ENCODE assay signal across 19 mouse cellular contexts in genomic region chr9:107309171-107309570, GRCm38 (mm10). TPM values are rescaled to one million over a fixed set of nuclear protein-coding genes. Genes with fewer than 3 reads are reported as not detected.
A peak's percentile ranks its signal among the peaks of the same experiment; 100 is the strongest.
DNase-seq lines count a peak whose midpoint lies in the region; ATAC-seq and TF ChIP-seq lines count a peak whose summit lies in the region.
"Had no signal": no experiment of that assay in that cellular context is flagged by ENCODE, and none has a peak within 500 bp of the region (broad histone marks: within the 10 kb centered on the region; RNA-seq: fewer than 3 reads in every experiment).

No protein-coding gene starts in this region.

- 77% methylated on average over 9 of the region's 9 CpGs for WGBS in heart, adult 2 months
- 56% methylated on average over 9 of the region's 9 CpGs for WGBS in heart, postnatal 0 days
- 68% methylated on average over 9 of the region's 9 CpGs for WGBS in heart, embryonic 11.5 days (ENCODE audit: insufficient replicate concordance)
- 66% methylated on average over 9 of the region's 9 CpGs for WGBS in intestine, embryonic 16.5 days

- ATAC-seq in heart, postnatal 0 days (ENCODE audit: insufficient read depth, low read depth), result no peak
- no peak for ATAC-seq in heart, embryonic 11.5 days (replicated peaks; ENCODE audit: insufficient number of reproducible peaks, low FRiP score, low TSS enrichment)
- ATAC-seq in intestine, embryonic 16.5 days, result no peak
- ATAC-seq: activated CD4-positive, CD25-positive, alpha-beta regulatory T cell, adult 4 months; forebrain, embryonic 15.5 days; intestine, embryonic 15.5 days; liver, postnatal 0 days had no signal

- no peak for DNase-seq in heart, adult 2 months
- DNase-seq in heart, adult 18-20 months, result no peak
- DNase-seq in heart, postnatal 0 days (ENCODE audit: low spot score), result no peak
- peak; percentile 43 for DNase-seq in CD4-positive helper T cell, adult 2 months (ENCODE audit: low read depth, low spot score)
- DNase-seq in induced T-regulatory cell, adult 2 months (ENCODE audit: low read depth), result peak; percentile 75
- DNase-seq: cerebellum, adult 18-20 months; cerebellum, postnatal 25 days; embryo, embryonic 11 days; kidney, postnatal 4 days; liver, postnatal 0 days; right cerebral cortex, postnatal 4 days had no signal

- no peaks in the 10 kb centered on the region for H3K27me3 ChIP-seq in heart, adult 2 months (ENCODE audit: control insufficient read depth, insufficient read depth, low read length)
- H3K27me3 ChIP-seq in heart, postnatal 0 days (ENCODE audit: control insufficient read depth, insufficient read depth, low read length), result no peaks in the 10 kb centered on the region
- no peaks in the 10 kb centered on the region for H3K27me3 ChIP-seq in heart, embryonic 11.5 days (ENCODE audit: control insufficient read depth, insufficient read depth, low read length)
- H3K27me3 ChIP-seq in intestine, embryonic 16.5 days (replicated peaks; ENCODE audit: control insufficient read depth, insufficient read depth, low read length), result no peaks in the 10 kb centered on the region
- H3K27me3 ChIP-seq: forebrain, embryonic 15.5 days; intestine, embryonic 15.5 days had no signal

- TF ChIP-seq EP300 in heart, adult 2 months (IDR thresholded peaks at IDR 0.05; ENCODE audit: insufficient read depth, low read depth, low read length), result no peak
- TF ChIP-seq EP300 in heart, postnatal 0 days (IDR thresholded peaks at IDR 0.05; ENCODE audit: low read depth), result no peak

- no peak overlapping the region for H3K4me3 ChIP-seq in heart, adult 2 months
- H3K4me3 ChIP-seq in heart, postnatal 0 days (ENCODE audit: low read depth, low read length), result no peak overlapping the region
- no peak overlapping the region for H3K4me3 ChIP-seq in heart, embryonic 11.5 days (ENCODE audit: low read depth, low read length)
- no peak overlapping the region for H3K4me3 ChIP-seq in intestine, embryonic 16.5 days (ENCODE audit: low read length)
- H3K4me3 ChIP-seq: forebrain, embryonic 15.5 days; intestine, embryonic 15.5 days; limb, embryonic 10.5 days had no signal

- TF ChIP-seq POLR2A in heart, adult 2 months (IDR thresholded peaks at IDR 0.05; ENCODE audit: insufficient read depth, low read depth, low read length), result no peak

- H3K4me1 ChIP-seq in heart, adult 2 months (ENCODE audit: control insufficient read depth, insufficient read depth, low read length), result peaks cover 28% of the 10 kb centered on the region
- H3K4me1 ChIP-seq in heart, postnatal 0 days (ENCODE audit: control insufficient read depth, insufficient read depth), result peaks cover 58% of the 10 kb centered on the region
- peaks cover 32% of the 10 kb centered on the region for H3K4me1 ChIP-seq in heart, embryonic 11.5 days (ENCODE audit: control insufficient read depth, insufficient read depth, low read length)
- H3K4me1 ChIP-seq in intestine, embryonic 16.5 days (ENCODE audit: control insufficient read depth, insufficient read depth, low read length), result peaks cover 22% of the 10 kb centered on the region
- H3K4me1 ChIP-seq: forebrain, embryonic 15.5 days had no signal

- peak overlapping the region; percentile 75 for H3K27ac ChIP-seq in heart, adult 2 months
- peak overlapping the region; percentile 95 for H3K27ac ChIP-seq in heart, postnatal 0 days (ENCODE audit: low read depth)
- no peak overlapping the region for H3K27ac ChIP-seq in heart, embryonic 11.5 days (ENCODE audit: low read depth, low read length)
- no peak overlapping the region for H3K27ac ChIP-seq in intestine, embryonic 16.5 days (ENCODE audit: low read length)
- H3K27ac ChIP-seq: forebrain, embryonic 15.5 days; hindbrain, embryonic 14.5 days; limb, embryonic 10.5 days had no signal

- no peak overlapping the region for H3K4me2 ChIP-seq in heart, postnatal 0 days (ENCODE audit: low read depth, low read length)
- no peak overlapping the region for H3K4me2 ChIP-seq in heart, embryonic 11.5 days
- H3K4me2 ChIP-seq in intestine, embryonic 16.5 days (ENCODE audit: low read depth, low read length), result no peak overlapping the region
- H3K4me2 ChIP-seq: forebrain, embryonic 15.5 days; hindbrain, embryonic 14.5 days; intestine, embryonic 15.5 days had no signal

- no peak overlapping the region for H3K9ac ChIP-seq in heart, adult 2 months (ENCODE audit: low read depth, low read length)
- no peak overlapping the region for H3K9ac ChIP-seq in heart, postnatal 0 days (replicated peaks; ENCODE audit: low read depth, low read length)
- H3K9ac ChIP-seq in heart, embryonic 11.5 days (ENCODE audit: low read depth, low read length), result no peak overlapping the region
- H3K9ac ChIP-seq in intestine, embryonic 16.5 days (ENCODE audit: low read depth, low read length), result no peak overlapping the region
- H3K9ac ChIP-seq: forebrain, embryonic 15.5 days; hindbrain, embryonic 14.5 days; intestine, embryonic 15.5 days; liver, postnatal 0 days had no signal

- H3K9me3 ChIP-seq in heart, postnatal 0 days (replicated peaks; ENCODE audit: control insufficient read depth, low read length), result no peaks in the 10 kb centered on the region
- H3K9me3 ChIP-seq in heart, embryonic 11.5 days (replicated peaks; ENCODE audit: control insufficient read depth, low read length), result no peaks in the 10 kb centered on the region
- H3K9me3 ChIP-seq in intestine, embryonic 16.5 days (ENCODE audit: control insufficient read depth, low read length), result no peaks in the 10 kb centered on the region
- H3K9me3 ChIP-seq: forebrain, embryonic 15.5 days; intestine, embryonic 15.5 days; limb, embryonic 10.5 days had no signal

- intact Hi-C loops in heart, adult 2 months (cut with DNase I), result loop anchor here (2.0 kb wide), 1 partner anchor 14 kb away; no protein-coding TSS in a partner anchor

- H3K36me3 ChIP-seq in heart, adult 2 months (ENCODE audit: control insufficient read depth, insufficient read depth, low read length), result no peaks in the 10 kb centered on the region
- H3K36me3 ChIP-seq in heart, postnatal 0 days (replicated peaks; ENCODE audit: control insufficient read depth, insufficient read depth, low read length), result no peaks in the 10 kb centered on the region
- H3K36me3 ChIP-seq in heart, embryonic 11.5 days (ENCODE audit: control insufficient read depth, insufficient read depth, low read length), result no peaks in the 10 kb centered on the region
- no peaks in the 10 kb centered on the region for H3K36me3 ChIP-seq in intestine, embryonic 16.5 days (ENCODE audit: control insufficient read depth, insufficient read depth, low read length)
- H3K36me3 ChIP-seq: forebrain, embryonic 15.5 days; intestine, embryonic 15.5 days; limb, embryonic 10.5 days had no signal

- no peak for TF ChIP-seq CTCF in heart, adult 2 months (IDR thresholded peaks at IDR 0.05)
- TF ChIP-seq CTCF in heart, postnatal 0 days (IDR thresholded peaks at IDR 0.05; ENCODE audit: low read depth), result no peak

- H3K79me2 ChIP-seq in heart, adult 2 months (replicated peaks; ENCODE audit: control insufficient read depth, insufficient read depth, low read length), result no peaks in the 10 kb centered on the region

RNA-seq across cellular contexts. Expression of gene Cish, which starts 13.3 kb away (rescaled TPM):
- 100 to 1,000 TPM; 151 to 167 TPM for total RNA-seq in heart, adult 2 months (2021)
- 89.8 and 118 TPM in 2 replicates for polyA plus RNA-seq in heart, adult 2 months (2012; rRNA removed)
- 100 to 1,000 TPM; 120 to 131 TPM for total RNA-seq in heart, adult 18-20 months (2021)
- 44.8 and 62.6 TPM in 2 replicates for total RNA-seq in heart, postnatal 0 days (2014; rRNA removed; ENCODE audit: low replicate concordance)
- polyA plus RNA-seq in heart, postnatal 0 days (2015; fragmentation: Nextera tagmentation; extraction: Ambion mirVana), result 136 and 149 TPM in 2 replicates
- polyA plus RNA-seq in heart, embryonic 11.5 days (2014; fragmentation: Nextera tagmentation; extraction: Ambion mirVana), result 7.7 and 8.8 TPM in 2 replicates
- 17.5 and 19.9 TPM in 2 replicates for polyA plus RNA-seq in intestine, embryonic 16.5 days (2015; fragmentation: Nextera tagmentation; extraction: Ambion mirVana)

RNA-seq across cellular contexts. Expression of gene Mapkapk3, which starts 19.5 kb away (rescaled TPM):
- 10 to 100 TPM; 29.0 to 36.0 TPM for total RNA-seq in heart, adult 2 months (2021)
- polyA plus RNA-seq in heart, adult 2 months (2012; rRNA removed), result 26.1 and 40.8 TPM in 2 replicates
- total RNA-seq in heart, adult 18-20 months (2021), result 10 to 100 TPM; 29.4 to 30.3 TPM
- total RNA-seq in heart, postnatal 0 days (2014; rRNA removed; ENCODE audit: low replicate concordance), result 14.8 and 24.0 TPM in 2 replicates
- 13.0 and 15.1 TPM in 2 replicates for polyA plus RNA-seq in heart, postnatal 0 days (2015; fragmentation: Nextera tagmentation; extraction: Ambion mirVana)
- 5.8 and 9.0 TPM in 2 replicates for polyA plus RNA-seq in heart, embryonic 11.5 days (2014; fragmentation: Nextera tagmentation; extraction: Ambion mirVana)
- 41.1 and 47.6 TPM in 2 replicates for polyA plus RNA-seq in intestine, embryonic 16.5 days (2015; fragmentation: Nextera tagmentation; extraction: Ambion mirVana)

RNA-seq across cellular contexts. Expression of gene Hemk1, which starts 29.0 kb away (rescaled TPM):
- total RNA-seq in heart, adult 2 months (2021), result 10 to 100 TPM; 21.2 to 21.4 TPM
- 30.3 and 37.0 TPM in 2 replicates for polyA plus RNA-seq in heart, adult 2 months (2012; rRNA removed)
- 10 to 100 TPM; 20.4 to 22.7 TPM for total RNA-seq in heart, adult 18-20 months (2021)
- total RNA-seq in heart, postnatal 0 days (2014; rRNA removed; ENCODE audit: low replicate concordance), result 4.8 and 28.7 TPM in 2 replicates
- 12.3 and 15.3 TPM in 2 replicates for polyA plus RNA-seq in heart, postnatal 0 days (2015; fragmentation: Nextera tagmentation; extraction: Ambion mirVana)
- 10.6 and 12.1 TPM in 2 replicates for polyA plus RNA-seq in heart, embryonic 11.5 days (2014; fragmentation: Nextera tagmentation; extraction: Ambion mirVana)
- polyA plus RNA-seq in intestine, embryonic 16.5 days (2015; fragmentation: Nextera tagmentation; extraction: Ambion mirVana), result 11.2 and 11.8 TPM in 2 replicates

RNA-seq across cellular contexts. Expression of gene 6430571L13Rik, which starts 31.2 kb away (rescaled TPM):
- total RNA-seq in heart, adult 2 months (2021), result 1 to 10 TPM; 5.2 to 6.5 TPM
- polyA plus RNA-seq in heart, adult 2 months (2012; rRNA removed), result 4.1 and 5.0 TPM in 2 replicates
- 1 to 10 TPM; 3.5 to 5.3 TPM for total RNA-seq in heart, adult 18-20 months (2021)
- total RNA-seq in heart, postnatal 0 days (2014; rRNA removed; ENCODE audit: low replicate concordance), result 1.1 and 11.0 TPM in 2 replicates
- 3.1 and 3.3 TPM in 2 replicates for polyA plus RNA-seq in heart, postnatal 0 days (2015; fragmentation: Nextera tagmentation; extraction: Ambion mirVana)
- polyA plus RNA-seq in heart, embryonic 11.5 days (2014; fragmentation: Nextera tagmentation; extraction: Ambion mirVana), result 0.66 and 0.92 TPM in 2 replicates
- polyA plus RNA-seq in intestine, embryonic 16.5 days (2015; fragmentation: Nextera tagmentation; extraction: Ambion mirVana), result 0.21 and 0.26 TPM in 2 replicates
- total RNA-seq: granulocyte monocyte progenitor cell, adult 5-6 weeks had no signal

Comparison
In these comparisons a context has a peak if more than half of its experiments do, and no peak if none do; other contexts are left out.
1. H3K27ac ChIP-seq: peak in heart, adult 2 months (single experiment) and heart, postnatal 0 days (single experiment); none in heart, embryonic 11.5 days (single experiment) and intestine, embryonic 16.5 days (single experiment).
2. DNase-seq: peak in CD4-positive helper T cell, adult 2 months (single experiment) and induced T-regulatory cell, adult 2 months (single experiment); none in heart, adult 2 months (0 of 2), heart, adult 18-20 months (0 of 2) and heart, postnatal 0 days (single experiment).